Mouse (Mus musculus): ENCODE measurements around the gene Gab2. TPM values are rescaled to one million over a fixed set of nuclear protein-coding genes. Genes with fewer than 3 reads are reported as not detected.

Gene Gab2
- polyA plus RNA-seq, 1 experiment from 2014 or later = 5.7 TPM

DNA sequence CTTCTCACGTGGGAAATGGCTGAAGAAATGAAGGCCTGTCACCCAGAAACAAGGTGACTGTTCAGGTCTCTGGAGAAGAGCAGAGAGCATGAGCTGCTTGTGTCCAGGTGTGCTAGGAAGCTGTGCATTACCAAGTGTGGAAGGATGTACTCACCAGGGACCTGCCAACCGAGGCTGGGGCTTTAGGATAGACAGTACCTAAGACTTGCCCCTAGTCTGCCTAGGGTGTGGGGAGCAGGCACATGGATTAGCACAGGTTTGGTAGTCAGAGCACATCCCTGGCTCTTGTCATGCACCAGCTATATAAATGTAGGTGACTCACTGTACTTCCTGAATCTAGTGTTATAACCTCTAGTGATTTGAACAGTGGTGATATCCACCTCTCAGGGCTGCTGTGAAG is 222.2 kb downstream of the Gab2 start:
- no peaks in the 10 kb centered on the region for H3K27me3 ChIP-seq (ENCODE audit: control insufficient read depth, insufficient read depth, low read length)
- no peak overlapping the region for H3K9ac ChIP-seq (replicated peaks; ENCODE audit: low read length)
- H3K27ac ChIP-seq (replicated peaks; ENCODE audit: low read depth, low read length) = no peak overlapping the region
- no peaks in the 10 kb centered on the region for H3K9me3 ChIP-seq (replicated peaks; ENCODE audit: control insufficient read depth, low read length)
- no peaks in the 10 kb centered on the region for H3K4me1 ChIP-seq (ENCODE audit: control insufficient read depth, insufficient read depth, low read length)
- peaks cover 3% of the 10 kb centered on the region for H3K36me3 ChIP-seq (replicated peaks; ENCODE audit: control insufficient read depth, insufficient read depth, low read depth, low read length)
- no peak overlapping the region for H3K4me2 ChIP-seq (ENCODE audit: low read depth, low read length)
- no peak for DNase-seq (ENCODE audit: low spot score)
- no peak for ATAC-seq (replicated peaks; ENCODE audit: insufficient number of reproducible peaks, low FRiP score, low TSS enrichment, low read depth)
- WGBS = 70% methylated on average over 2 of the region's 2 CpGs
- no peak overlapping the region for H3K4me3 ChIP-seq (ENCODE audit: low read depth, low read length)

DNA sequence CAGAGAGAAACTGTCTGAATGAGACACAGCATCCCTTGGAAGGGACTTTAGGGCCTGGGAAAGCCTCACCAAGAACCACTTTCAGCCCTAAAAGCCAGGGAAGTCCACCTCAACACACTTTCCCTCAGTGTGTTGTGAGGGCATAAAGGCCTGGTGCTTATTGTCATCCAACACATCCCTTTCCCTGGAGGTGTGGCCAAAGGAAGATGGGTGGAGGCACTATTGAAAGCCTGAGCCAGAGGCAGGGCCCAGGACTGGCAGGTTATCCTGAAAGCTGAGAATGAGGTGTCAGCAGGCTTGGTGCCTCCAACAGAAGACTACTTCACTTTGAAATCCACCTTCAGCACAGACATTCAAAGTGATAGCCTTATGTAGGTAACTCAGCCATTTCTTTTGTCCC is 223.1 kb downstream of the Gab2 start:
- H3K9ac ChIP-seq (replicated peaks; ENCODE audit: low read length) = no peak overlapping the region
- DNase-seq (ENCODE audit: low spot score) (no peak), ATAC-seq (replicated peaks; ENCODE audit: insufficient number of reproducible peaks, low FRiP score, low TSS enrichment, low read depth) (no peak)
- H3K36me3 ChIP-seq (replicated peaks; ENCODE audit: control insufficient read depth, insufficient read depth, low read depth, low read length) = peaks cover 3% of the 10 kb centered on the region
- H3K4me2 ChIP-seq (ENCODE audit: low read depth, low read length) = no peak overlapping the region
- no peak overlapping the region for H3K27ac ChIP-seq (replicated peaks; ENCODE audit: low read depth, low read length)
- no peaks in the 10 kb centered on the region for H3K27me3 ChIP-seq (ENCODE audit: control insufficient read depth, insufficient read depth, low read length)
- H3K4me1 ChIP-seq (ENCODE audit: control insufficient read depth, insufficient read depth, low read length) = no peaks in the 10 kb centered on the region
- no peak overlapping the region for H3K4me3 ChIP-seq (ENCODE audit: low read depth, low read length)
- H3K9me3 ChIP-seq (replicated peaks; ENCODE audit: control insufficient read depth, low read length) = no peaks in the 10 kb centered on the region

DNA sequence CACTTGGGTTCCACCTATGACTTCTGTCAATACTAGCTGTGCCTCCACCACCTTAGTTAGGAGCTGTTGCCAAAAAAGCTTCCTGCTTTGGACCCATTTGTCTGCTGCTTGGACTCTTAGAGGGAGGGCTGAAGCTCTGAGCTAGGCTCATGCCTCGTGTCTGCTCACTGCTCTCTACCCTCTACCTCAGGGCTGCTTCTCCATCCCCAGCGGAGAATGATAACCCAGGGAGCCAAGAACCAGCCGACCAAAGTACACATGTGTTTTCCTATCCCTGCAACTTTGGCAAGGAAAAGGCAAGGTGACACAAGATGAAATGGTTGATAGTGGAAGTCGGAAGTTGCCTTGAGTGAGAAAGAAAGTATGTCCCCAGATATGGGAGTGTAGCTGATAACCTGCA is 223.8 kb downstream of the Gab2 start:
- no peak overlapping the region for H3K4me3 ChIP-seq (ENCODE audit: low read depth, low read length)
- peaks cover 3% of the 10 kb centered on the region for H3K36me3 ChIP-seq (replicated peaks; ENCODE audit: control insufficient read depth, insufficient read depth, low read depth, low read length)
- no peaks in the 10 kb centered on the region for H3K27me3 ChIP-seq (ENCODE audit: control insufficient read depth, insufficient read depth, low read length)
- no peak overlapping the region for H3K4me2 ChIP-seq (ENCODE audit: low read depth, low read length)
- ATAC-seq (replicated peaks; ENCODE audit: insufficient number of reproducible peaks, low FRiP score, low TSS enrichment, low read depth) = no peak
- no peak overlapping the region for H3K9ac ChIP-seq (replicated peaks; ENCODE audit: low read length)
- 91% methylated on average over 4 of the region's 4 CpGs for WGBS
- H3K27ac ChIP-seq (replicated peaks; ENCODE audit: low read depth, low read length) = no peak overlapping the region
- H3K9me3 ChIP-seq (replicated peaks; ENCODE audit: control insufficient read depth, low read length) = no peaks in the 10 kb centered on the region
- DNase-seq (ENCODE audit: low spot score) = no peak
- H3K4me1 ChIP-seq (ENCODE audit: control insufficient read depth, insufficient read depth, low read length) = no peaks in the 10 kb centered on the region

DNA sequence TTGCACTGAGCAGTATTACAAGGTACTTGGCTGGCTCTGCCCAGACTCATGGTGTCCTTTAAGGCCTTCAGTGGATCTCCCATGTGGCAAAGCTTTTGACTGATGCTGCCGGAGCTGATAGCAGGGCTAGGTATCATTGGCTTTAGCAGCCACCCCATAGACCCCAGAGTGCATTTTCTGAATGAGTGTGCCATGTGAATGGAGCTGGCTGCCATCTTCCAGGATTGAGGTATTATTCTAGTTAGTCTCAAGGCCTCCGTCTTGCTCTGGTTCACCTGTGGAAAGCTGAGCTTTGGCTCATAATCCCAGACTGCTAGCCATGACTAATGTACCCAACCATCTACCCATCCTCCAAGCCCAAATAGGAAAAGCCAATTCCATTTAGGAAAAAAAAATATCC is 225.4 kb downstream of the Gab2 start:
- 92% methylated on average over 2 of the region's 2 CpGs for WGBS
- no peak overlapping the region for H3K27ac ChIP-seq (replicated peaks; ENCODE audit: low read depth, low read length)
- no peaks in the 10 kb centered on the region for H3K9me3 ChIP-seq (replicated peaks; ENCODE audit: control insufficient read depth, low read length)
- peaks cover 3% of the 10 kb centered on the region for H3K36me3 ChIP-seq (replicated peaks; ENCODE audit: control insufficient read depth, insufficient read depth, low read depth, low read length)
- H3K4me3 ChIP-seq (ENCODE audit: low read depth, low read length) = no peak overlapping the region
- no peak for ATAC-seq (replicated peaks; ENCODE audit: insufficient number of reproducible peaks, low FRiP score, low TSS enrichment, low read depth)
- H3K9ac ChIP-seq (replicated peaks; ENCODE audit: low read length) = no peak overlapping the region
- no peaks in the 10 kb centered on the region for H3K4me1 ChIP-seq (ENCODE audit: control insufficient read depth, insufficient read depth, low read length)
- H3K27me3 ChIP-seq (ENCODE audit: control insufficient read depth, insufficient read depth, low read length) = no peaks in the 10 kb centered on the region
- no peak overlapping the region for H3K4me2 ChIP-seq (ENCODE audit: low read depth, low read length)
- no peak for DNase-seq (ENCODE audit: low spot score)

DNA sequence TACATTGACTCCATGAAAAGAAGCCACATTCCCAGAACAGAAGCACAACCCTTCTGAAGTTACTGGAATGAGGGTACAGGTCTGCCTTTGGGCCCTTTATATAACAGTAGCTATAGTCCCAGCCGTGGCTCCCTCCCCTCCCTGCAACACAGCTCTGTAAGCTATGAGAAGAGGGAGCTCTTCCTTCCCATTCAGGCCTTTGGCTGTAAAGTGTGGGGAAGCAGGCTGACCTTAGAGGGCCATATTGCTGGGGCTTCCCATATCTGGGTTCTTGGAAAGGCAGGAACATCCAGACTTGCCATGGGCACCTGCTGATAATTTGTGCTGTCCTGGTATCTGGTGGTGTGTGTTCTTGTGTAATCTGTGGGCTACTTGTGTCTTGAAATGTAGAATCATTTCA is 226.2 kb downstream of the Gab2 start:
- Histone ChIP-seq H3K27me3 (ENCODE audit: control insufficient read depth, insufficient read depth, low read length) (no peaks in the 10 kb centered on the region), H3K9me3 (replicated peaks; ENCODE audit: control insufficient read depth, low read length) (no peaks in the 10 kb centered on the region), H3K4me1 (ENCODE audit: control insufficient read depth, insufficient read depth, low read length) (no peaks in the 10 kb centered on the region), H3K36me3 (replicated peaks; ENCODE audit: control insufficient read depth, insufficient read depth, low read depth, low read length) (peaks cover 3% of the 10 kb centered on the region), H3K4me2 (ENCODE audit: low read depth, low read length) (no peak overlapping the region), H3K4me3 (ENCODE audit: low read depth, low read length) (no peak overlapping the region), H3K9ac (replicated peaks; ENCODE audit: low read length) (no peak overlapping the region), H3K27ac (replicated peaks; ENCODE audit: low read depth, low read length) (no peak overlapping the region)
- WGBS = 80% methylated on average over 1 of the region's 1 CpGs
- DNase-seq (ENCODE audit: low spot score) = no peak
- ATAC-seq (replicated peaks; ENCODE audit: insufficient number of reproducible peaks, low FRiP score, low TSS enrichment, low read depth) = no peak

DNA sequence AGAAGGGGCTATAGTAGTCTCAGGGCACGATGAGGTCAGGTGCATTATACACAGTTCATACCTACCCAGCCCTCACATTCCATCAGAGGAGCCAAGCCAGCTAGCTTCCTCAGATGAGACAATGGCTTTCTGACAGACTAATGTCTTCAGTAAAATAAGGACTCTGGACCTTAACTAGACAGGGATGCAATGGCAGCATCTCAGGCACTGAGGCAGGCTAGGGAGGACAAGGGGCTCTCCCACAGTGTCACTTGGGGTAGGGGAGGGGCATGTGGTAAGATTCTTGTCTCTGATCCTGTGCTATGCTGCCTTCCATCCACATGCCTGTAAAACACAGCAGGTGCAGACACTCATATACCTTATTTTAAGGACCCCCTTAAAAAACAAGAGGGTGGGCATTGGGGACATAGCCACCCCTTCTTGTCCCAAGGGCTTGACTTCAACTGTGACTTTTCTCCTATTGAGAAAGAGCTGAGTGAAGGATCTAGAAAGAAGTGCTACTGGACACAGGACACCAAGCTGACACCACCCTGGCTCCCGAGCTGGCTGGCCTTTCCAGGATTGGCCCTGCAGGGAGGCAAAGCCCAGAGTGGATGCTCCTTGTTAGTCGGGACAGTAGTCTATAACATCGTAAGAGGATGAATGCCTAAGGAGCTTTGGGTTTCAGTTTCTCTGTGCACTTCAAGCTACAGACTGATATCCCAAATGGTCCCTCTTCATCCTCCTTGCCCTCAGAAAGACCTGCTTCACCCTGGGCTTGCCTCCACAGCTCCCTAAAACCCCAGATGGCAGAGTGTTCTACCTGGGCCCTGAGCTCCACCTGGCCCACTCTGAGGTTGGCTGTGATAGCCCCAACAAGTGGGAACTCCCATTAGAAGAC is 228.3 kb downstream of the Gab2 start:
- no peak for DNase-seq (ENCODE audit: low spot score)
- H3K4me2 ChIP-seq (ENCODE audit: low read depth, low read length) = no peak overlapping the region
- H3K4me1 ChIP-seq (ENCODE audit: control insufficient read depth, insufficient read depth, low read length) = no peaks in the 10 kb centered on the region
- H3K36me3 ChIP-seq (replicated peaks; ENCODE audit: control insufficient read depth, insufficient read depth, low read depth, low read length) = no peaks in the 10 kb centered on the region
- H3K27me3 ChIP-seq (ENCODE audit: control insufficient read depth, insufficient read depth, low read length) = no peaks in the 10 kb centered on the region
- H3K4me3 ChIP-seq (ENCODE audit: low read depth, low read length) = no peak overlapping the region
- no peak overlapping the region for H3K27ac ChIP-seq (replicated peaks; ENCODE audit: low read depth, low read length)
- no peak overlapping the region for H3K9ac ChIP-seq (replicated peaks; ENCODE audit: low read length)
- WGBS = 80% methylated on average over 4 of the region's 4 CpGs
- no peak for ATAC-seq (replicated peaks; ENCODE audit: insufficient number of reproducible peaks, low FRiP score, low TSS enrichment, low read depth)
- H3K9me3 ChIP-seq (replicated peaks; ENCODE audit: control insufficient read depth, low read length) = no peaks in the 10 kb centered on the region

DNA sequence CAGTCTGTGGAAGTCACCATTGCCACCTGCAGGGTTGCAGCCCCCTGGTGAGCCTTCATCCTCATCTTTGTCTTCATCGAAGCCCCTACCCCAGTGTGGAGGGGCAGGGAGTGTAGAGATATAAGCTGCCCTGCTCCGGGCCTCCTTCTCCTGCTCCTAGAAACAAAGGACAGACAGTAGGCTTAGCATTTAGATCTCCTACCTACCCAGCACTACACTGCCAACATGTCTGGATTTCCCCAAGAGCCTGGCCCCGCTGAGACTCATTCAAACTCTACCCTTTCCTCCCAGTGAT is 228.9 kb downstream of the Gab2 start:
- H3K27me3 ChIP-seq (ENCODE audit: control insufficient read depth, insufficient read depth, low read length) = no peaks in the 10 kb centered on the region
- WGBS = 85% methylated on average over 3 of the region's 3 CpGs
- no peaks in the 10 kb centered on the region for H3K36me3 ChIP-seq (replicated peaks; ENCODE audit: control insufficient read depth, insufficient read depth, low read depth, low read length)
- no peak overlapping the region for H3K4me2 ChIP-seq (ENCODE audit: low read depth, low read length)
- no peak overlapping the region for H3K27ac ChIP-seq (replicated peaks; ENCODE audit: low read depth, low read length)
- no peak overlapping the region for H3K4me3 ChIP-seq (ENCODE audit: low read depth, low read length)
- no peaks in the 10 kb centered on the region for H3K4me1 ChIP-seq (ENCODE audit: control insufficient read depth, insufficient read depth, low read length)
- no peak overlapping the region for H3K9ac ChIP-seq (replicated peaks; ENCODE audit: low read length)
- DNase-seq (ENCODE audit: low spot score) (no peak), ATAC-seq (replicated peaks; ENCODE audit: insufficient number of reproducible peaks, low FRiP score, low TSS enrichment, low read depth) (no peak)
- no peaks in the 10 kb centered on the region for H3K9me3 ChIP-seq (replicated peaks; ENCODE audit: control insufficient read depth, low read length)

DNA sequence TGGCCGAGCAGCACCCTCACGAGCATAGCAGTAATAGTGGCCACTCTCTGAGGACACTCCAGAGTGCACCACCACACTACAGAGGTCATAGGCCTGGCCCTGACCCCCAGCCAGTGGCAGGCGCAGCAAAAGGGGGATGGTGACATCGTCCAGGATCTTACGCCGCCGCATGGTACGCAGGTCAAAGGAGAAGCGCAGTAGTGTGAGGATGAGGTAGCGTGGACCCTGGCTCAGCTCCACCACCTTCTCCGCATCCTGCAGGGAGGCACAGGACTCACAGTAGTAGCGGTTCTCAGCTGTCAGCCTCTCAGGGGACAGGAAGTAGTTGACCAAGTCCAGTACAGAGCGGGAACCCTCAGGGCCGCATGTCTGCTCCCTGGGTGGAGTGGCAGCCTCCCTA is 230.2 kb downstream of the Gab2 start:
- no peaks in the 10 kb centered on the region for H3K36me3 ChIP-seq (replicated peaks; ENCODE audit: control insufficient read depth, insufficient read depth, low read depth, low read length)

More for the DNA sequence above, 230.2 kb downstream of the Gab2 start:
- Histone ChIP-seq H3K4me3 (ENCODE audit: low read depth, low read length) (no peak overlapping the region), H3K4me1 (ENCODE audit: control insufficient read depth, insufficient read depth, low read length) (no peaks in the 10 kb centered on the region), H3K9ac (replicated peaks; ENCODE audit: low read length) (no peak overlapping the region), H3K9me3 (replicated peaks; ENCODE audit: control insufficient read depth, low read length) (no peaks in the 10 kb centered on the region), H3K4me2 (ENCODE audit: low read depth, low read length) (no peak overlapping the region), H3K27me3 (ENCODE audit: control insufficient read depth, insufficient read depth, low read length) (no peaks in the 10 kb centered on the region), H3K27ac (replicated peaks; ENCODE audit: low read depth, low read length) (no peak overlapping the region)
- DNase-seq (ENCODE audit: low spot score) (no peak), ATAC-seq (replicated peaks; ENCODE audit: insufficient number of reproducible peaks, low FRiP score, low TSS enrichment, low read depth) (no peak)
- 92% methylated on average over 14 of the region's 14 CpGs for WGBS
